Comparison of ENCODE assay signal across 8 mouse cellular contexts in genomic region chr12:117458132-117459070, GRCm38 (mm10). TPM values are rescaled to one million over a fixed set of nuclear protein-coding genes. Genes with fewer than 3 reads are reported as not detected.
DNase-seq lines count a peak whose midpoint lies in the region.

No protein-coding gene starts in this region.

- peak; percentile 12 for DNase-seq in ovary, adult 18-20 months (ENCODE audit: low spot score)
- no peak for DNase-seq in ovary, postnatal 14 days (ENCODE audit: low spot score)
- DNase-seq in heart, postnatal 10 days, result peak; percentile 32 to 45
- peak; percentile 52 to 73 for DNase-seq in kidney, postnatal 36 days
- DNase-seq in gastrocnemius, adult 8-10 months (ENCODE audit: low spot score in 2 of 2), result no peak
- DNase-seq in layer of hippocampus, adult 8-10 months (ENCODE audit: low spot score in 2 of 2), result no peak
- no peak for DNase-seq in Muller cell, postnatal 12 days (ENCODE audit: inconsistent ontology term)
- DNase-seq in liver, result no peak

- intact Hi-C loops in heart, postnatal 10 days (cut with DNase I), result loop anchor here (2.0 kb wide), 1 partner anchor 38 kb away; no protein-coding TSS in a partner anchor

RNA-seq across cellular contexts. Expression of gene Rapgef5, which starts 57.9 kb away (rescaled TPM):
- 10 to 100 TPM; 45.8 to 48.2 TPM for total RNA-seq in heart, postnatal 10 days (2021)
- total RNA-seq in gastrocnemius, adult 8-10 months (2022), result 1 to 10 TPM; 2.5 to 4.2 (median 3.2) TPM
- 100 to 1,000 TPM; 193 to 200 (median 198) TPM for total RNA-seq in layer of hippocampus, adult 8-10 months (2022)

Comparison
In these comparisons a context has a peak if more than half of its experiments do, and no peak if none do; other contexts are left out.
1. DNase-seq: peak in ovary, adult 18-20 months (single experiment), heart, postnatal 10 days (2 of 2) and kidney, postnatal 36 days (2 of 2); none in ovary, postnatal 14 days (single experiment), gastrocnemius, adult 8-10 months (0 of 2), layer of hippocampus, adult 8-10 months (0 of 2), Muller cell, postnatal 12 days (single experiment) and liver (single experiment).
2. RNA of gene Rapgef5, which starts 57.9 kb away (total RNA-seq): 193 to 200 TPM in layer of hippocampus, adult 8-10 months and 45.8 to 48.2 TPM in heart, postnatal 10 days; 2.5 to 4.2 TPM in gastrocnemius, adult 8-10 months; every median in the first group is over 4 times any median in the second.